Mouse (Mus musculus) left cerebral cortex, adult 8-10 months (tissue): ENCODE measurements at regions not wholly inside any gene's neighbourhood (a gene's known extent, or its start where the extent isn't known, plus 50 kb on each side); places are given as distances from the start of the nearest gene placed in this dataset.
A peak's percentile ranks its signal among the peaks of the same experiment; 100 is the strongest.

Experiments
- DNase-seq, 2 experiments: peaks; one replicate each; pipeline ENCODE4 v3.0.0; 2022; ENCODE audit warnings: low spot score in 2 of 2

- DNase-seq, result no peak
Observed at GRCm38 (mm10) chr8:30655749-30656241, 2772.7 kb upstream of the 5930422O12Rik start.

GRCm38 (mm10) chr8:30661261-30661660, 2767.2 kb upstream of the 5930422O12Rik start:
- DNase-seq, result no peak

GRCm38 (mm10) chr8:30669451-30669850, 2759.1 kb upstream of the 5930422O12Rik start:
- no peak for DNase-seq

- no peak for DNase-seq
Observed at GRCm38 (mm10) chr8:30677423-30677822, 2751.1 kb upstream of the 5930422O12Rik start.

- DNase-seq, result no peak
Observed at GRCm38 (mm10) chr8:30682169-30682568, 2746.3 kb upstream of the 5930422O12Rik start.

GRCm38 (mm10) chr8:30686539-30686938, 2742.0 kb upstream of the 5930422O12Rik start:
- no peak for DNase-seq

- DNase-seq, result no peak
Observed at GRCm38 (mm10) chr8:30694126-30694525, 2734.4 kb upstream of the 5930422O12Rik start.

GRCm38 (mm10) chr8:30716643-30717042, 2711.9 kb upstream of the 5930422O12Rik start:
- DNase-seq, result no peak

- peak in 1 of 2 experiments; percentile 8 for DNase-seq
Observed at GRCm38 (mm10) chr8:30730366-30730765, 2698.1 kb upstream of the 5930422O12Rik start.

GRCm38 (mm10) chr8:30732585-30733253, 2695.8 kb upstream of the 5930422O12Rik start:
- no peak for DNase-seq

- no peak for DNase-seq
Observed at GRCm38 (mm10) chr8:30733385-30733784, 2695.1 kb upstream of the 5930422O12Rik start.

GRCm38 (mm10) chr8:30735338-30735737, 2693.2 kb upstream of the 5930422O12Rik start:
- no peak for DNase-seq

GRCm38 (mm10) chr8:30735740-30736139, 2692.8 kb upstream of the 5930422O12Rik start:
- no peak for DNase-seq

GRCm38 (mm10) chr8:30746874-30747273, 2681.6 kb upstream of the 5930422O12Rik start:
- DNase-seq, result no peak
